ENCODE assay signal across 11 mouse cellular contexts in the genomic region with DNA sequence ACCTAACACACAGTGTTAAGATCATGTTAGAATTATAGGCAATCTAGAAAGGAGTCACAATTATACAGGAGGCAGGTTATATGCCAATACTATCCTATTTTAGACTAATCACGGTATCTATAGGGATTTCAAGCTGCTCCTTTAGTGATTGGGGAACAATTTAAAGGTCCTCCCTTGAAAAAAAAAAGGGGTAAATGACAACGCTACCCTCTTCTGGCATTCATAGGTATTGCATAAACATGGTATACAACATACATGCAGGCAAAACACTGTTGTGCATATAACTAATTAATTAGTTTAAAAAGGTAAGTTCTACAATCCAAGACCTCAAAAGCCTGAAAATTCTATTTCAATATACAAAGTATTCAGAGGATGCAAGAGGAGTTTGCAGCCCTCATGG.
DNase-seq lines count a peak whose midpoint lies in the region; ATAC-seq and TF ChIP-seq lines count a peak whose summit lies in the region.
"Had no signal": no experiment of that assay in that cellular context is flagged by ENCODE, and none has a peak within 500 bp of the region (broad histone marks: within the 10 kb centered on the region; RNA-seq: fewer than 3 reads in every experiment).

No protein-coding gene starts in this region.

- H3K27me3 ChIP-seq in kidney, postnatal 0 days (ENCODE audit: insufficient read depth, low read length) = no peaks in the 10 kb centered on the region
- no peaks in the 10 kb centered on the region for H3K27me3 ChIP-seq in E14TG2a.4 (ENCODE audit: insufficient read depth, low read length)
- H3K27me3 ChIP-seq: embryonic facial prominence, embryonic 12.5 days; liver, embryonic 15.5 days had no signal

- ATAC-seq in kidney, postnatal 0 days (replicated peaks; ENCODE audit: low FRiP score, low read depth) = no peak
- ATAC-seq: inflammation-experienced regulatory T-cells, adult 6 months had no signal

- H3K9ac ChIP-seq in kidney, postnatal 0 days (ENCODE audit: low read depth, low read length) = no peak overlapping the region
- H3K9ac ChIP-seq: embryonic facial prominence, embryonic 12.5 days; liver, embryonic 15.5 days had no signal

- H3K36me3 ChIP-seq in kidney, postnatal 0 days (ENCODE audit: insufficient read depth, low read length) = no peaks in the 10 kb centered on the region
- H3K36me3 ChIP-seq in E14TG2a.4 (ENCODE audit: insufficient read depth, low read length) = no peaks in the 10 kb centered on the region
- H3K36me3 ChIP-seq: embryonic facial prominence, embryonic 12.5 days; liver, embryonic 15.5 days had no signal

- H3K27ac ChIP-seq in kidney, postnatal 0 days = no peak overlapping the region
- H3K27ac ChIP-seq: embryonic facial prominence, embryonic 12.5 days; liver, embryonic 15.5 days had no signal

- no peaks in the 10 kb centered on the region for H3K4me1 ChIP-seq in kidney, postnatal 0 days (replicated peaks; ENCODE audit: insufficient read depth, low read length)
- H3K4me1 ChIP-seq in E14TG2a.4 (replicated peaks; ENCODE audit: low read depth, low read length) = peaks cover 19% of the 10 kb centered on the region
- H3K4me1 ChIP-seq: embryonic facial prominence, embryonic 12.5 days had no signal

- H3K4me2 ChIP-seq in kidney, postnatal 0 days (ENCODE audit: low read length) = no peak overlapping the region
- H3K4me2 ChIP-seq: embryonic facial prominence, embryonic 12.5 days; heart, embryonic 11.5 days; liver, embryonic 15.5 days had no signal

- TF ChIP-seq CTCF in kidney, postnatal 0 days (IDR thresholded peaks at IDR 0.05; ENCODE audit: low read depth) = peak; percentile 56
- peak; percentile 72 for TF ChIP-seq CTCF in E14TG2a.4 (conservative IDR thresholded peaks at IDR 0.05; ENCODE audit: low read length)

- DNase-seq in kidney, postnatal 0 days (ENCODE audit: low spot score) = no peak
- DNase-seq in kidney, postnatal 14 days = no peak
- peak; percentile 61 for DNase-seq in 416B (ENCODE audit: low read depth)
- DNase-seq in induced T-regulatory cell, adult 2 months (ENCODE audit: low read depth) = peak; percentile 83
- no peak for DNase-seq in left cerebral cortex, postnatal 10 days (ENCODE audit: extremely low spot score in 1 of 2, low spot score in 2 of 2)
- no peak for DNase-seq in cerebellum, adult 18-20 months

- intact Hi-C loops in left cerebral cortex, postnatal 10 days (cut with DNase I) = no loop called here

- WGBS in kidney, postnatal 0 days = 56% methylated on average over 2 of the region's 2 CpGs

- H3K4me3 ChIP-seq in kidney, postnatal 0 days (replicated peaks; ENCODE audit: low read depth, low read length) = no peak overlapping the region
- H3K4me3 ChIP-seq in E14TG2a.4 (replicated peaks; ENCODE audit: low read length) = no peak overlapping the region
- H3K4me3 ChIP-seq: embryonic facial prominence, embryonic 12.5 days; liver, embryonic 15.5 days had no signal

- H3K9me3 ChIP-seq in kidney, postnatal 0 days (replicated peaks; ENCODE audit: low read length) = no peaks in the 10 kb centered on the region
- peaks cover 4% of the 10 kb centered on the region for H3K9me3 ChIP-seq in E14TG2a.4 (ENCODE audit: low read length)
- H3K9me3 ChIP-seq: embryonic facial prominence, embryonic 12.5 days; liver, embryonic 15.5 days had no signal

Comparison
In these comparisons a context has a peak if more than half of its experiments do, and no peak if none do; other contexts are left out.
1. DNase-seq: peak in 416B (single experiment) and induced T-regulatory cell, adult 2 months (single experiment); none in kidney, postnatal 0 days (single experiment), kidney, postnatal 14 days (single experiment), left cerebral cortex, postnatal 10 days (0 of 2) and cerebellum, adult 18-20 months (0 of 2).